Mouse (Mus musculus) lung, postnatal 0 days (tissue): ENCODE measurements at regions not wholly inside any gene's neighbourhood (a gene's known extent, or its start where the extent isn't known, plus 50 kb on each side); places are given as distances from the start of the nearest gene placed in this dataset.

ENCODE experiments used
- CTCF ChIP-seq: IDR thresholded peaks from 2 replicates; pipeline ENCODE4 v1.5.1; 2016; ENCODE audit warnings: antibody characterized with exemption, mild to moderate bottlenecking
- EP300 ChIP-seq: IDR thresholded peaks from 2 replicates; pipeline ENCODE4 v1.6.1; 2016; ENCODE audit warnings: antibody characterized with exemption, mild to moderate bottlenecking, control low read depth

GRCm38 (mm10) chr14:28653059-28653930 is 148.7 kb downstream of the Wnt5a start:
- TF ChIP-seq CTCF, result no peak
- no peak for TF ChIP-seq EP300
